35 mouse cellular contexts compared by ENCODE assay signal in genomic region chrX:60545444-60545843, GRCm38 (mm10). TPM values are rescaled to one million over a fixed set of nuclear protein-coding genes. Genes with fewer than 3 reads are reported as not detected.
A peak's percentile ranks its signal among the peaks of the same experiment; 100 is the strongest.
DNase-seq lines count a peak whose midpoint lies in the region; ATAC-seq and TF ChIP-seq lines count a peak whose summit lies in the region.
"Had no signal": no experiment of that assay in that cellular context is flagged by ENCODE, and none has a peak within 500 bp of the region (broad histone marks: within the 10 kb centered on the region; RNA-seq: fewer than 3 reads in every experiment).

No protein-coding gene starts in this region.

- H3K4me1 ChIP-seq in forebrain, embryonic 10.5 days: peaks cover 24% of the 10 kb centered on the region
- H3K4me1 ChIP-seq in forebrain, postnatal 0 days (ENCODE audit: insufficient read depth): no peaks in the 10 kb centered on the region
- peaks cover 6% of the 10 kb centered on the region for H3K4me1 ChIP-seq in forebrain, embryonic 12.5 days
- peaks cover 10% of the 10 kb centered on the region; the same call in 1 of the 2 replicates for H3K4me1 ChIP-seq in forebrain, embryonic 15.5 days
- H3K4me1 ChIP-seq: embryonic facial prominence, embryonic 13.5 days; heart, embryonic 12.5 days; heart, embryonic 15.5 days; intestine, embryonic 15.5 days had no signal

- peak overlapping the region; percentile 67; the same call in 1 of the 2 replicates for H3K27ac ChIP-seq in forebrain, embryonic 10.5 days
- H3K27ac ChIP-seq in forebrain, postnatal 0 days (ENCODE audit: low read depth, low read length): no peak overlapping the region
- peak overlapping the region; percentile 68; the same call in 1 of the 2 replicates for H3K27ac ChIP-seq in forebrain, embryonic 12.5 days
- 0 out of 2 replicates have a peak overlapping the region, but pooled peaks have one; percentile 15 for H3K27ac ChIP-seq in forebrain, embryonic 15.5 days (replicated peaks)
- H3K27ac ChIP-seq: embryonic facial prominence, embryonic 10.5 days; embryonic facial prominence, embryonic 13.5 days; gastrocnemius, adult 2 months; heart, embryonic 15.5 days; hindbrain, embryonic 10.5 days; hindbrain, embryonic 13.5 days; intestine, embryonic 15.5 days had no signal

- H3K4me3 ChIP-seq in forebrain, embryonic 10.5 days: no peak overlapping the region
- no peak overlapping the region for H3K4me3 ChIP-seq in forebrain, postnatal 0 days (ENCODE audit: low read depth, low read length)
- H3K4me3 ChIP-seq in forebrain, embryonic 12.5 days (replicated peaks): no peak overlapping the region
- H3K4me3 ChIP-seq in forebrain, embryonic 15.5 days: no peak overlapping the region
- H3K4me3 ChIP-seq: embryonic facial prominence, embryonic 10.5 days; embryonic facial prominence, embryonic 13.5 days; erythroblast, embryonic 14.5 days; gastrocnemius, adult 2 months; heart, embryonic 12.5 days; heart, embryonic 15.5 days; hindbrain, embryonic 10.5 days; hindbrain, embryonic 13.5 days; intestine, embryonic 15.5 days had no signal

- H3K9ac ChIP-seq in forebrain, postnatal 0 days: no peak overlapping the region
- H3K9ac ChIP-seq in forebrain, embryonic 12.5 days: no peak overlapping the region
- no peak overlapping the region for H3K9ac ChIP-seq in forebrain, embryonic 15.5 days (replicated peaks)
- H3K9ac ChIP-seq: embryonic facial prominence, embryonic 13.5 days; heart, embryonic 12.5 days; heart, embryonic 15.5 days; hindbrain, embryonic 13.5 days; intestine, embryonic 15.5 days had no signal

- H3K4me2 ChIP-seq in forebrain, postnatal 0 days (ENCODE audit: low read depth): no peak overlapping the region
- 0 out of 2 replicates have a peak overlapping the region, but pooled peaks have one; percentile 10 for H3K4me2 ChIP-seq in forebrain, embryonic 12.5 days
- H3K4me2 ChIP-seq in forebrain, embryonic 15.5 days (replicated peaks): no peak overlapping the region
- H3K4me2 ChIP-seq: embryonic facial prominence, embryonic 13.5 days; heart, embryonic 12.5 days; heart, embryonic 15.5 days; hindbrain, embryonic 13.5 days; intestine, embryonic 15.5 days had no signal

- H3K36me3 ChIP-seq in forebrain, embryonic 10.5 days (replicated peaks): peaks cover 2% of the 10 kb centered on the region; the same call in 1 of the 2 replicates
- no peaks in the 10 kb centered on the region for H3K36me3 ChIP-seq in forebrain, postnatal 0 days (ENCODE audit: insufficient read depth)
- H3K36me3 ChIP-seq in forebrain, embryonic 12.5 days (replicated peaks): no peaks in the 10 kb centered on the region
- H3K36me3 ChIP-seq in forebrain, embryonic 15.5 days: no peaks in the 10 kb centered on the region
- H3K36me3 ChIP-seq: embryonic facial prominence, embryonic 10.5 days; embryonic facial prominence, embryonic 13.5 days; G1E; heart, embryonic 12.5 days; heart, embryonic 15.5 days; hindbrain, embryonic 10.5 days; hindbrain, embryonic 13.5 days; intestine, embryonic 15.5 days had no signal

- DNase-seq in forebrain, embryonic 10.5 days (ENCODE audit: extremely low spot score, low spot score): no peak
- DNase-seq in forebrain, postnatal 0 days: no peak
- no peak for DNase-seq in spleen, postnatal 36 days (ENCODE audit: low spot score in 2 of 2)
- no peak for DNase-seq in adipocyte (ENCODE audit: low spot score)
- DNase-seq: adrenal gland, adult 2 months; adrenal gland, postnatal 14 days; cerebellum, adult 11-12 months; cerebellum, adult 8-10 months; cerebellum, postnatal 10 days; cerebellum, postnatal 36 days; embryo, embryonic 11 days; gastrocnemius, adult 2 months; gastrocnemius, postnatal 25 days; heart, adult 18-20 months; heart, postnatal 10 days; heart, postnatal 36 days; kidney, adult 11 months had no signal

- ATAC-seq in forebrain, postnatal 0 days: no peak
- no peak; the same call in 1 of the 2 replicates for ATAC-seq in forebrain, embryonic 12.5 days (ENCODE audit: low FRiP score)
- ATAC-seq in forebrain, embryonic 15.5 days (replicated peaks): peak; percentile 51
- ATAC-seq: hindbrain, embryonic 16.5 days; intestine, embryonic 15.5 days; Patski had no signal

- peaks cover 6% of the 10 kb centered on the region; the same call in 1 of the 2 replicates for H3K9me3 ChIP-seq in forebrain, embryonic 10.5 days
- H3K9me3 ChIP-seq in forebrain, postnatal 0 days (ENCODE audit: low read length): no peaks in the 10 kb centered on the region
- H3K9me3 ChIP-seq in forebrain, embryonic 12.5 days: no peaks in the 10 kb centered on the region
- no peaks in the 10 kb centered on the region for H3K9me3 ChIP-seq in forebrain, embryonic 15.5 days
- H3K9me3 ChIP-seq: embryonic facial prominence, embryonic 10.5 days; embryonic facial prominence, embryonic 13.5 days; heart, embryonic 15.5 days; hindbrain, embryonic 13.5 days; intestine, embryonic 15.5 days had no signal

- TF ChIP-seq CTCF in forebrain, postnatal 0 days (IDR thresholded peaks at IDR 0.05; ENCODE audit: low read depth): no peak

- H3K27me3 ChIP-seq in forebrain, embryonic 10.5 days (ENCODE audit: poor library complexity, severe bottlenecking): peaks cover 8% of the 10 kb centered on the region
- H3K27me3 ChIP-seq in forebrain, postnatal 0 days (ENCODE audit: insufficient read depth, low read length): no peaks in the 10 kb centered on the region
- no peaks in the 10 kb centered on the region for H3K27me3 ChIP-seq in forebrain, embryonic 12.5 days
- no peaks in the 10 kb centered on the region for H3K27me3 ChIP-seq in forebrain, embryonic 15.5 days
- H3K27me3 ChIP-seq: CH12.LX; hindbrain, embryonic 13.5 days had no signal

- WGBS in forebrain, embryonic 10.5 days: 15% methylated on average over 1 of the region's 1 CpGs
- 25% methylated on average over 1 of the region's 1 CpGs for WGBS in forebrain, postnatal 0 days
- 23% methylated on average over 1 of the region's 1 CpGs for WGBS in forebrain, embryonic 12.5 days
- WGBS in forebrain, embryonic 15.5 days: 15% methylated on average over 1 of the region's 1 CpGs

RNA-seq across cellular contexts. Expression of gene Gm7073, which starts 6.4 kb away (rescaled TPM):
- not detected in 2 replicates for polyA plus RNA-seq in forebrain, embryonic 10.5 days (2016; fragmentation: Nextera tagmentation; extraction: Ambion mirVana)
- not detected in 2 replicates for total RNA-seq in forebrain, postnatal 0 days (2014; rRNA removed)
- polyA plus RNA-seq in forebrain, postnatal 0 days (2015; fragmentation: Nextera tagmentation; extraction: Ambion mirVana): not detected in 2 replicates
- polyA plus RNA-seq in forebrain, embryonic 12.5 days (2016; fragmentation: Nextera tagmentation; extraction: Ambion mirVana): not detected in 2 replicates
- polyA plus RNA-seq in forebrain, embryonic 15.5 days (2015; fragmentation: Nextera tagmentation; extraction: Ambion mirVana): not detected in 2 replicates
- total RNA-seq: adrenal gland, adult 2 months; adrenal gland, postnatal 14 days; adrenal gland, postnatal 4 days; CH12.LX; G1E; gastrocnemius, adult 2 months; gastrocnemius, postnatal 25 days; heart, adult 18-20 months; heart, postnatal 10 days; heart, postnatal 36 days had no signal
- polyA plus RNA-seq: adrenal gland, adult 2 months; cortical plate, adult 2 months; embryonic facial prominence, embryonic 10.5 days; embryonic facial prominence, embryonic 13.5 days; erythroblast, embryonic 14.5 days; frontal cortex, adult 2 months; G1E; gonadal fat pad, adult 2 months; heart, embryonic 12.5 days; heart, embryonic 15.5 days; hindbrain, embryonic 10.5 days; hindbrain, embryonic 13.5 days; hindbrain, embryonic 16.5 days; intestine, embryonic 15.5 days; Patski had no signal

RNA-seq across cellular contexts. Expression of gene Atp11c, which starts 47.1 kb away (rescaled TPM):
- polyA plus RNA-seq in forebrain, embryonic 10.5 days (2016; fragmentation: Nextera tagmentation; extraction: Ambion mirVana): 15.3 and 16.1 TPM in 2 replicates
- 20.9 and 28.0 TPM in 2 replicates for total RNA-seq in forebrain, postnatal 0 days (2014; rRNA removed)
- 5.2 and 6.8 TPM in 2 replicates for polyA plus RNA-seq in forebrain, postnatal 0 days (2015; fragmentation: Nextera tagmentation; extraction: Ambion mirVana)
- 17.8 and 19.2 TPM in 2 replicates for polyA plus RNA-seq in forebrain, embryonic 12.5 days (2016; fragmentation: Nextera tagmentation; extraction: Ambion mirVana)
- 12.4 and 12.7 TPM in 2 replicates for polyA plus RNA-seq in forebrain, embryonic 15.5 days (2015; fragmentation: Nextera tagmentation; extraction: Ambion mirVana)
